Comparison of ENCODE assay signal across 11 mouse cellular contexts in the genomic region with DNA sequence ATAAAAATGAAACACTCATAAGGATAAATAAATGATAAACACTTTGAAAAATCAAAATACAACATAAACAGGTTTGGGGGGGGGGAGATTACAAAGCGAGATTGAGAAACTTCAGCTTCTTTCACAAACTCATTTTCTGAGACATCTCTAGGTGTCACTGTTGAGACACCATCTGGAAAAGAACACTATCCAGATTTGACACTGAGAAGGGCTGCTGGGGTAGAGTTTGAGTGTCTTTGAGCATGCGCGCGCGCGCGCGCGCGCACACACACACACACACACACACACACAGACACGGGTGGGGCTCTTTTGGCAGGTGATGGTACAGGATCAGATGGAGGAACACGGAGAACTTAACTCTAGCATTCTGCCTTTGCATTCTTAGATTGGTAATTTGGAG.
DNase-seq lines count a peak whose midpoint lies in the region; ATAC-seq and TF ChIP-seq lines count a peak whose summit lies in the region.
"Had no signal": no experiment of that assay in that cellular context is flagged by ENCODE, and none has a peak within 500 bp of the region (broad histone marks: within the 10 kb centered on the region; RNA-seq: fewer than 3 reads in every experiment).

No protein-coding gene starts in this region.

- intact Hi-C loops in left cerebral cortex, postnatal 36 days (cut with DNase I): no loop called here

- TF ChIP-seq POLR2A in brain, embryonic 14.5 days (IDR thresholded peaks at IDR 0.05; ENCODE audit: borderline replicate concordance, extremely low read depth, insufficient read depth, insufficient read length, poor library complexity, severe bottlenecking): no peak

- ATAC-seq in cerebellum, adult (ENCODE audit: insufficient number of reproducible peaks, low FRiP score, low TSS enrichment): no peak

- DNase-seq in cerebellum, adult 9-10 months: peak; percentile 12
- DNase-seq in layer of hippocampus, adult 11-12 months (ENCODE audit: low spot score): peak; percentile 5
- DNase-seq in layer of hippocampus, adult 9-10 months (ENCODE audit: low spot score): no peak
- peak; percentile 63 for DNase-seq in brain, embryonic 14.5 days (ENCODE audit: low read depth)
- peak; percentile 25 to 29 for DNase-seq in left cerebral cortex, postnatal 36 days (ENCODE audit: low spot score in 2 of 2)
- no peak for DNase-seq in urinary bladder, postnatal 4 days (ENCODE audit: low spot score in 2 of 2)
- no peak for DNase-seq in c-Kit-positive CD71-positive TER-119-positive erythroid progenitor cells, embryonic 14.5 days (ENCODE audit: low spot score)
- DNase-seq: adrenal gland, postnatal 25 days; gastrocnemius, postnatal 10 days; liver had no signal

- no peak for TF ChIP-seq CTCF in brain, embryonic 14.5 days (IDR thresholded peaks at IDR 0.05; ENCODE audit: borderline replicate concordance, extremely low read depth, insufficient read depth, insufficient read length)

Comparison
In these comparisons a context has a peak if more than half of its experiments do, and no peak if none do; other contexts are left out.
1. DNase-seq: peak in cerebellum, adult 9-10 months (single experiment), layer of hippocampus, adult 11-12 months (single experiment), brain, embryonic 14.5 days (single experiment) and left cerebral cortex, postnatal 36 days (2 of 2); none in layer of hippocampus, adult 9-10 months (single experiment), urinary bladder, postnatal 4 days (0 of 2) and c-Kit-positive CD71-positive TER-119-positive erythroid progenitor cells, embryonic 14.5 days (single experiment).